Mouse (Mus musculus): ENCODE measurements around the gene Tnni3k.

GRCm38 (mm10) chr3:154896737-154897136 is 158.5 kb downstream of the Tnni3k start:
- TF ChIP-seq NELFE (IDR thresholded peaks at IDR 0.05; ENCODE audit: low read depth, low read length) (no peak), EP300 (IDR thresholded peaks at IDR 0.05; ENCODE audit: low read length) (no peak)
